Mouse (Mus musculus) MEL (cell line): ENCODE measurements around the gene Gm17359. TPM values are rescaled to one million over a fixed set of nuclear protein-coding genes. Genes with fewer than 3 reads are reported as not detected.

ENCODE experiments used
- polyA plus RNA-seq, 2 experiments: library from polyadenylated mRNA; stranded (reverse) in 1 of 2; unstranded in 1 of 2; fragments of >175 nt in 1 of 2; fragments of >200 nt in 1 of 2; gene quantifications; 2 replicates each; pipeline versions ENCODE4 v1.2.1 to v1.2.4; 2012; ENCODE audit warnings: low replicate concordance in 2 of 2, low read depth in 1 of 2; ENCODE audit not compliant: insufficient read length in 2 of 2, insufficient read depth in 1 of 2, missing spikeins in 1 of 2
- total RNA-seq: library from RNA; depleted of rRNA; stranded (reverse); fragments of 300-350 nt; gene quantifications from 2 replicates; pipeline ENCODE4 v1.2.3, GENCODE M21; 2012; rRNA removed

Gene Gm17359
- total and polyA plus RNA-seq, 3 experiments, result 0.15 TPM; not detected in 2

Other genes starting within 250 kb of the Gm17359 start
- 4.2 and 4.3 TPM in 2 replicates for gene Rapgef2, start 50.1 kb upstream of the Gm17359 start, total RNA-seq
- 1 to 10 TPM in 1 of 2 experiments, not detected in 1; 4.6 TPM for gene Rapgef2, start 50.1 kb upstream of the Gm17359 start, polyA plus RNA-seq
- 9.6 and 11.0 TPM in 2 replicates for gene Fnip2, start 231.1 kb downstream of the Gm17359 start, total RNA-seq
- gene Fnip2, start 231.1 kb downstream of the Gm17359 start, polyA plus RNA-seq, result 10 to 100 TPM; 10.4 to 65.8 TPM